Mouse (Mus musculus) ES-E14 (cell line): ENCODE measurements around the gene Abhd17c.
"Not testable (repeated sequence)": the region's sequence is repeated elsewhere in the genome, so short reads cannot be mapped to it uniquely, and the experiment has no call there.

Source experiments
- CHD2 ChIP-seq: IDR thresholded peaks from 2 replicates; pipeline ENCODE4 v1.6.1; 2014; ENCODE audit warnings: mild to moderate bottlenecking, low read depth, low read length, inconsistent platforms
- MAFK ChIP-seq: IDR thresholded peaks from 2 replicates; pipeline ENCODE4 v1.6.1; 2014; ENCODE audit warnings: mild to moderate bottlenecking, low read depth, low read length, inconsistent platforms; ENCODE audit not compliant: insufficient read depth
- ZNF384 ChIP-seq: IDR thresholded peaks from 2 replicates; pipeline ENCODE4 v1.6.1; 2012; ENCODE audit warnings: low read depth, low read length, inconsistent platforms

DNA sequence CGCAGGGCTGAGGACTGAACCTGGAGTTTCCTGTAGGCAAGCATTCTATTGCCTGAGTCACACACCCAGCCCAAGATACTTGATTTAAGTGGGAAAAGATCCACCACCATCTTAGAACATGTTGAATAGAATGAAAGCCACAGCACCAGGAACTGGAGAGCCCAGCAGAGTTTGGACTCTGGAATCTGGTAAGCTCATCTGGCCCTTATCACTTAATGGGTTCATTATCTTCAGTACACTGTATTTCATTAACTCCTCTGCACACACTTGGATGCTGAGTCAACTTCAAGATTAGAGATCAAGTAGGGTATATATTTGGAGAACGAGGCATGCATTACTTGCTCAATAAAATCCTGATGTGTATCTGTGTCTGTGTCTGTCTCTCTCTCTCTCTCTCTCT lies 27.1 kb upstream of the Abhd17c start:
- TF ChIP-seq CHD2, MAFK, ZNF384: not testable (repeated sequence)
